Mouse (Mus musculus) spleen, postnatal 14 days (tissue): ENCODE results near the gene Pkmyt1.
A peak's percentile ranks its signal among the peaks of the same experiment; 100 is the strongest.

ENCODE experiments used
- DNase-seq, 2 experiments: peaks; one replicate each; pipeline ENCODE4 v3.0.0; 2021 to 2022; ENCODE audit warnings: low spot score in 2 of 2

The Pkmyt1 gene

DNA sequence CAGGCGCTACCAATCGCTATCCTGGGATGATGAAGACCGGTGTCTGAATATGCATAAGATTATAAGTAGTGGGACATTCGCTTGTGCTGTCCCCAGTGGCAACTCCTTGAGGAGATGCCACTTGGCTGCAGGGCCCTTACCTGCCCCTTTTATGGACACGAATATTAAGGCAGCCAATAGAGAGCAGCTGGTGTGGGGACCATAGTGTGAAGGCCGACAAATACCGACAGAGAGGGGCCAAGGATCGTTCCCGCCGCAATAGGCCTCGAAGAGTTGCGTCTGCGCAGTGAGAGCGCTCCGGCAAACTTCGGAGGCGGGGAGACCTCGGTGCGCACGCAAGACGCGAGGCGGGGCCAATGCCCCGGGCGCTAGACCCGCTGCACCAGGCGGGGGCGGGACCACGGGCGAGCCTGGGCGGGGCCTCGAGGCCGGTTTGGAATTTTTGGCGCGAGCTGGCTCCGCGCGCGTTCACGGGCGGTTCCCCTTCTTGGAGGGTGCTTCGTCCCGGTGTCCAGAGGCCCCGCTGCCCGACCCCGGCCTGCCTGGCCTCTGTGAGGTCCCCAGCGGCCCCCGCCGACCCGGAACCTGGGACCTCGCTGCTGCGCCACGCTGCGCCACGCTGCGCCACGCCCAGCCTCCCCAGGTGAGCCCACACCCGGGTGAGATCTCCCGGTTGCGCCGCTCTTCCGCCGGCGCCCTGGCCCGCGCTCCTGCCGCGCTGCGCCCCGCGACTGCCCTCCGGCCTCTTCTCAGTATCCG is at the start of gene Pkmyt1:
Gene Pkmyt1, plus strand, starts transcription at position 338 of the 759 bp plus-strand sequence.
- DNase-seq, result peak; percentile 93 to 95

DNA sequence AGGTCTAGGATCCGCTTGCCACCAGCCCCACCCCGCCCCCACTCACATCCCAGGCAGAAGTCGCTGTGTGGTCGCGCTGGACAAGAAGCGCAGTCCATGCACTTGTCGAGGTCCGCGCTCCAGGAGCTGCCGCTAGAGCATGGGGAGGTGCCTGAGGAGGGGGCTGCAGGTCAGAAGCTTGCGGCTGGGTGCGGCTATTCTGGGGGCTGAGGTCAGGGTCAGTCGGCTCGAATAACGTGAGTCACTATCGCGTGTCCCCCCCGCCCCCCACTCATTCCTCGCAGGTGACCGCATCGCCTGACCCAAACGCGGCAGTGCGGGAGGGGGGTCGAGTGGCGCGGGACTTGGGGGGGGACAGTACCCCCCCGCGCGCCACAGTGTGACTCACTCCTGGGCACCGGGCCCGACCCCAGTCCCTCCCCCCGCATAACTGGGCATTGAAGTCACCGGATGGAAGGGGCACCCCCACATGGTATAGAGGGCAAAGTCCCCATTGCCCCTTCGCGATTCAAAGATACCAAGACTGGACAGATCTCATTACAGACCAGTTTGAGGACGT is 49.6 kb upstream of the Pkmyt1 start:
- no peak for DNase-seq

DNA sequence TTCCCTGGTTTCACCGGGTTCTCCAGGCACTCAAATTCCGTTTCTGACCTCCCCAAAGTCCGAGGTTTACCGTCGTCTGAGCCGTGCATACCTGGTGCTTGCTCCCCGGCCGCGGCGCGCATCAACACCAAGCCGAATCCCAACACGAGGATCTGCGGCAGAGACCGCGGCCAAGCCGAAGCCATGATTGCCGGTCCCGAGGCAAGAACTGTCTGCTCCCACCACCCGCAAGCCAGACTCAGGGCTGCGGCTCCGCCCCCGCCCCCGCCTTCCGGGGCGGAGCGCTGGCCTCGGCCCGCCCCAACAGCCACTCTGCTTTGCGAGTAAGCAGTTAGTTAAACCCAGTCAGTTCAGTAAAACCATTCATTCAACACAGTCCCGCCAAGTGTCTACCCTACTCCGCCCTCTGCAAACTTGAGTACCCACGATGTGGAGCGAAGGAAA is 48.9 kb upstream of the Pkmyt1 start, which contains the start of gene Tnfrsf12a:
Gene Tnfrsf12a, minus strand, starts transcription at position 233 of the 444 bp plus-strand sequence.
- DNase-seq, result peak; percentile 63 to 70

DNA sequence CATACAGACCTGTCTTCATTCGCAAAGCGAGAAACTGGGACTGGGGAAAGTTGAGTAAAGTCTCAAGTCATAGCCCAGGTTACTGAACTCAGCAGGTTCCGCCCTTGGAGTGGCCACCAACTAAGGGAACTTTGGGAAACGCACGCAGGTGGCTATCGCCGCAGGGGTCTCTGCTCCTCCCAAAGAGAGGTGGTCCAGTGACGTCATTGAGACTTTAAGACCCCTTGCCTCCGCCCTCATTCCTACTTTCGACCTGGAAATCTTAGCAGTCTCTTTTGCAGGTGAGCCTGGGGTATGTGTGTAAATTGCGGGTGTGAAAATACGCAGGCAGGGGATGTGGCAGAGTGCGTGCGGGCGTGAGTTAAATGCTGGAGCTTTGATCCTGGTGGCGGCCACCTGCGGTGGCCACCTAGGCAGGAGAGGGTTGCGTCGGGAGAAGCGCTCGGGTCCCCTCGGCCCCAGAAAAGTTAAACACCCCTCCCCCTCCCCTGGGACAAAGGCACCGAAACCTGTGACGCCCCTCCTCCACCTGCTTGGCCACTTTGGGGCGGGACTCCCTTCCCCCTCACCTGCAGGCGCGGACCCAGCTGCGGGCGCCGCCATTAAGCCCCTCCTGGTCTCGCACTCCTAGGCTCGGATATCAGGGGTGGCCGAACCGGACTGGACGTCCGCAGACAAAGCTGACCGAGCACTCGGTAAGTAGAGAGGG is 46.9 kb upstream of the Pkmyt1 start, which contains the start of gene Cldn6:
Gene Cldn6, plus strand, starts transcription at position 123 of the 709 bp plus-strand sequence.
- DNase-seq, result no peak

DNA sequence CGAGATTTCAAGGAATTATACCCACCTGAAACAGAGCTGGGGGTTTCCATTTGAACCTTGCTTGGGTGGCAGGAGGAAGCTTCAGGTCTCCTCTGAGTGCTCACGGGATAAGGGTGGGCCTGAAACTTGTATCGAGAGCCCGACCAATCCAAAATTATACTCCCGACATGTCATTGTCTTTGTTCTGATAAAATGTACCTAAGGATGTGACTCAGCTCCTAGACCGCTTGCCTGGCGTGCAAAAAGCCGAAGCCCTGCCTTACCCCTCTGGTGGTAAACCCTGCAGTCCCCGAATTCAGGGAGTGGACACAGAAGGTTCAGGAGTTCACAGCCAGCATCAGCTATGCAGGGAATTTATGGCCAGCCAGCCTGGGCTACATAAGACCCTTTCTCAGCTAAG is 45.8 kb upstream of the Pkmyt1 start:
- DNase-seq, result no peak

DNA sequence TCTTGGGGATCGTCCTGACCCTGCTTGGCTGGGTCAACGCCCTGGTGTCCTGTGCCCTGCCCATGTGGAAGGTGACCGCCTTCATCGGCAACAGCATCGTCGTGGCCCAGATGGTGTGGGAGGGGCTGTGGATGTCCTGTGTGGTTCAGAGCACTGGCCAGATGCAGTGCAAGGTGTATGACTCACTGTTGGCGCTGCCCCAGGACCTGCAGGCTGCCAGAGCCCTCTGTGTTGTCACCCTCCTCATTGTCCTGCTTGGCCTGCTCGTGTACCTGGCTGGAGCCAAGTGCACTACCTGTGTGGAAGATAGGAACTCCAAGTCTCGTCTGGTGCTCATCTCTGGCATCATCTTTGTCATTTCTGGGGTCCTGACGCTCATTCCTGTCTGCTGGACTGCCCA is 45.0 kb upstream of the Pkmyt1 start:
- DNase-seq, result no peak

DNA sequence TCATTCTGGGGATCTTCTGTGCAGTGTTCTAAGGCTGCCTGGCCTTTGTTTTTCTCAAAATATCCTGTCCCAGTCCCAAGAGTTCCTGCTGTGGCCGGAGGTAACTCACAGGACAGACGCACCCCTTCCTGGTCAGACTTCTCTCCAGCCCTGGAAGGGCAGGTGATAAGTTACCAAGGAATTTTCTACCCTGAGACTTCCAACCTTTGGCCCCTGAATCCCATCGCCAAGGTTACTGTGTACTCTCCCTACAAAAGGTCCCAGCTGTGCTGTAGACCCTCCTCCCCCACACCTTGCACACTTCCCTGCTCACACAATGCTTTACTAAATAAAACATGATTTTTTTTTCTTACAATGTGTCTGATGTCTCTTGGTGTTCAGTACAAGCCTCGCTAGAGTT is 44.0 kb upstream of the Pkmyt1 start:
- DNase-seq, result no peak

DNA sequence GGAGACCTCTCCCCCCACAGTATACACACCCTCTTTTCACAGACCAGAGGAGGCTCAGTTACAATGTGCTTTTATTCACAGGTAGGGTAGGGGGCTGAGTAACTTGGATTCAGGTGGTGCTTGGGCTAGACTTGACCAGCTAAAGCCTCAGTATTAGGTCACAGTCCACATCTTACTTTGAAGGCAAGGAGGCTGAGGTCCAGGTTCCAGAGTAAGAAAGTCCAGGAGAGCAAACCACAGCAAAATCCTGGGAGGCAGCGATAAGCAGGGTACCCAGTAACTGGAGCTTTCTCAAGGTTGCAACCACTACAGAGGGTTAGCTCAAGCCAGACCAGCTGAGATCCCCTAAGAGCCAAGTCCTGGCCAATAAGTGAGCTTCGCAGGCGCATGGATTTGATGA is 43.6 kb upstream of the Pkmyt1 start:
- DNase-seq, result no peak

DNA sequence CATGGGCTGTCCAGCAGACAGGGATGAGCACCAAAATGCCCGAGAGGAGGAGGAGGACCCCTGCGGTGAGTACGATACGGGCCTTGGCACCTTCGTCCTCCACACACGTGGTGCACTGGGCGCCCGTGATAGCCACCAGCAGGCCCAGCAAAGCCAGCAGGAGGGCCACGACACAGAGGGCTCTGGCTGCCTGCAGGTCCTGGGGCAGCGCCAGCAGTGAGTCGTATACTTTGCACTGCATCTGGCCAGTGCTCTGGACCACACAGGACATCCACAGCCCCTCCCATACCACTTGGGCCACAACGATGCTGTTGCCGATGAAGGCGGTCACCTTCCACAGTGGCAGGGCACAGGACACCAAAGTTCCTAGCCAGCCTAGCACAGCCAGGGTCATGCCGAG is 42.9 kb upstream of the Pkmyt1 start:
- no peak for DNase-seq

DNA sequence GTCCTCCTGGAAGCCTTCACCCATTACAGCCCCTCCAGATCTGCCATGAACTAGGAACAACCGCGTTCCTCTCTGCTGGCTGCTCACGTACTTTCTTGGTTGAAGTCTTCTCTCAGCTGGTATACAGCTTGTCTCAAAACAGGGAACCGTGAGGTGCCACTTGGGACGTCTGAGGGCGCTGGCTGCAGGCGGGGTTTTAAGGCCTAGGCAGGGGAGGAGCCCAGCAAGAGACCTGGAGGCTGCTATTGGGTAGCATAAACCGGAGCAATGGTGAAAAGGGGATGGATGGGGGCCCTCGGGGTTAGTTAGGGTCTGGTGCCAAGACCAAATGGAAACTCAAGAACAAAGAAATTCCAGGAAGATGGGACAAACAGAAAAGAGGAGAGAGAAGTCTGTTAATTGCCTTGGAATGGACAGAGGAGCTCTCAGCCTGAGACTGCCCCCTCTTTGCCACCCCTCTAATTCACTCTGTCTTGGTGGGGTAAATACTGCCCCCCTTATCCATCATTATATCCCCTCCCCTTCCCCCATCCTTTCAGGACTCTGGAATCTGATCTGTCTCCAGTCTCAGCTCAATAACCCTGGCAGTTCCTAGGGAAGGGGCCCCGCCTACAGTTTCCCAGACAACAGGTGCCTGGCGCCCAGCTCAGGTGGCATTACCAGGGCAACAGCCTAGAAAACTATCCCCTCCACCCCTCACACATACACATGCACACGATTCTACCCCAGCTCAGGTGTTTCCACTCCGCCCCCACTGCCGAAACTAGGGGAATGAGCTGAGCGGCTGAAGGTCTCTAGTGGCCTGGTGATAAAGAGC is 42.1 kb upstream of the Pkmyt1 start, which contains the start of gene Cldn9:
Gene Cldn9, minus strand, starts transcription at position 171 of the 817 bp plus-strand sequence.
- no peak for DNase-seq

DNA sequence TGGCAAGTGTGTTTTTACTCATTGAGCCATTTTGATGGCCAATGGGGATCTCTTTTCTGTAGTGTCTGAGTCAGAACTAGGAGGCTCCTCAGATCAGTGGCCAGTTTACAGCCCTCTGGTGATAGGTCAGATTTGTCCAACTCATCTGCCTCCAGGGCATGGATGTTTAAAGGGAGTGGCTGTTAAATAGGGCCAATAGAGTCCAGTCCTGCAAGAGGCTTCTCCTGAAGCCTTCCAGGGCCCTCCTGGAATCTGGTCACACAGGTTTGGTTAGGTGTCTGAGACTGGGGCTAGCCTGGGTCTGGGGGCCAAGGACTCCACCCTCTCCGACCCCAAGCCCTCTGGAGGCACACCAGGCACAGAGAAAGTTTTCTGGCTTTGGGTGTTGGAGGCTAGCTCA is 31.6 kb upstream of the Pkmyt1 start:
- no peak for DNase-seq

DNA sequence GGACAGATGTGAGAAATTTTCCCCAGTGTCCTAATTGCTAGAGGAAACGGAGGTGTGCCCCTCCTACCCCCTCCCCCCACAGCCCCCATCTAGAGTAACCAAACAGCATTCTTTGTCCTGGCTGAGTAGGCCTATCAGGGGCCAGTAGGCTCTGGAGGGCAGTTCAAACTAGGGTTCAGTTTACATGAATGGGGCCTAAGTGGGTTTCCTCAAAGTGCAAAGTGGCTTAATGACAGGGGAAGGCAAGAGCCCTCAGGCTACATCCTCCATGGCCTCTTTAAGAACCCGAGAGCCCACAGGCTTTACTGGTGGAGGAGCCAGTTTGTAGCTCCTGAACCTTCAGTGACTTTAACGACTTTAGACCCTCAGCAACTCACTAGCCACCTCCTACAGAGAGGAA is 30.3 kb upstream of the Pkmyt1 start:
- DNase-seq, result no peak

DNA sequence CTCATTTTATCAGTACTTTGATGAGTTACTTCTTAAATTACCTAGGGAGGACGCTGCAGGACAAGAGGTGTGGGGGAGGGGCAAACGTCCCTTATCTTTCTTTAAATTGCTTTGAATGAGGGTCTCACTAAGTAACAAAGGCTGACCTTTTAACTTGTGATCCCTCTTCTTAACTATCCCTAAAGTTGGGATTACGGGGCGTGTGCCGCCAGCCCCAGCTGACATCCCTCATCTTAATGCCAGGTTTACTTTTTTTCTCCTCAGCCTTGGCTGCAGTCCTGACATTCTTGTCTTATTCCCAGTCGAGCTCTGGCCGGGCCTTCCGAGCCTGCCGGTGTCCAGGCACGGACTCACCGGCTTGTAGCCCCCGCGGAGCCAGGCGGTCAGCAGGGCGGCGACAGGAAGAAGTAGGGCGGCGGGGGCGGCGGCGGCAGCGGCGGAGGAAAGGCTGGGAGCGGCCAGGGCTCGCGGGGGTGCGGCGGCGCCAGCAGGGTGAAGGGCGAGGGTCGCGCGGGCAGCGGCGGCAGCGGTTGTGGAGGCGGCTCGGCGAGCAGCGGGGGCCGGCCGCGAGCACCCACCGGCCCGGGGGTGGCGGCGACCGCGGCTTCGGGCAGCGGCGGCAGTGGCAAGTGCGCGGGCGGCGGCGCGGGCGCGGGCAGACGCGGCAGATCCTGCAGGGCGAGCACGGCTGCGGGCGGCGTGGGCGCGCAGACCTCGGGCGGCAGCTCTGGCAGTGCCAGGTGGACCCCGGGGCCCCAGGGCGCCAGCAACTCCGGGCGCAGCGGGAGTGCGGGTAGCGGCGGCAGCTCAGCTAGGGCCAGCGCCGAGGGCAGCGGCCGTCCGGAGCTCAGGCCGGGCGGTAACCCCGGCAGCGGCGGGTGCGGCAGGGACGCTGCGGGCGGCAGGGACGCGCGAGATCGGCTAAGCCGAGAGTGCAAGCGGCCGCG is 26.7 kb upstream of the Pkmyt1 start:
- DNase-seq, result no peak

DNA sequence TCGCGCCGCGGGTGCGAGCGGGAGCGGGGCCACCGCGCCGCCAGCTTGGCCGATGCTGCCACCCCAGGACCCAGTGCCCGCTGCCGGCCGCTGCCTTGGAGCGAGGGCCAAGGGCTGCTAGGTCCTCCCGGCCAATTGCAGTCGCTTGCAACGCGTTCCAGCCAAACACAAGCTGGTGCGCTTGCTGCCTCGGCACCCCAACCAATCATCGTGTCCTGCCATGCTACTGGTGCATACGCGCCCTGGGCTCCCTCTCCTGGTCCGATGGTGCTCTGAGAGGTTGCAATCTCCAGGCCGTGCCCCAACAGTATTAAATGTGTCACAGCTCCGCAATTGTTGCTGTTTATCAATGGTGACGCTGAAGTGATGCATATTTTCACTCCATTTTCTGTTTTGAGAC is 26.1 kb upstream of the Pkmyt1 start:
- peak; percentile 62 to 75 for DNase-seq

DNA sequence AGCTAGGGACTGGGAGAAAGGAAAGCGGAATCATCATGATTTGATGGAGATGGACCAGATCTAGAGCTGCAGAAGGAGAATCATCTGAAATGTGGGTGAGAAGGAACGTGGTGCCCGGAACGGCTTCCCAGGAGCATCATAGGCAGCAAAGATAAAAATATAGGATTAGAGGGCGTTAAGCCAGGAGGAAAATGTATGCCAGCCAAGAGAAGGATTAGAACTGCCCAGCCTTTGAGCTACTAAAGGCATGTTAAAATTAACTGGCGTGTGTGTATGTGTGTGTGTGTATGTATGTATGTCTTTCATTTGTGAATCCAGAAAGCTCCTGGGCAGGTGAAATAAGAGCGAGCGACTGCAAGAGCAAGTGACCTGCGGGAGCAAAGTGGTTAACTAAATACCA is 22.8 kb upstream of the Pkmyt1 start:
- DNase-seq, result no peak

DNA sequence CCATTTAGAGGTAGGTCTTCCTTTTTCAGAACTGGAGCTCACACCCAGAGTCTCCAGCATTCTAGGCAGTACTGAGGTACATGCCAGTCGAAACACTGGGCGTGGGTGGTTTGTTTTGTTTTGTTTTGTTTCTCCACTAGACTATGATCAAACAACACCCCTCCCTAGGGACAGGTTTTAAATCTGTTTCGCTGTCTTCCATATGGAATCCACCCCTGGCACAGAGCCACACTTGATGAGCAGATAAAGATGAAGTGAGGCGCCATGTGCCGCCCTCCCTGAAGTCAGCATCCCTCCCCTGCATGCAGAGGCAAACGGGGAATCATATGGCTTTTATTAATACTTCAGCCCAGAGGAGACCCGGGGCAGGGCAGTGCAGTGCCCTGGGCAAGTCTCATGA is 21.4 kb upstream of the Pkmyt1 start:
- no peak for DNase-seq

DNA sequence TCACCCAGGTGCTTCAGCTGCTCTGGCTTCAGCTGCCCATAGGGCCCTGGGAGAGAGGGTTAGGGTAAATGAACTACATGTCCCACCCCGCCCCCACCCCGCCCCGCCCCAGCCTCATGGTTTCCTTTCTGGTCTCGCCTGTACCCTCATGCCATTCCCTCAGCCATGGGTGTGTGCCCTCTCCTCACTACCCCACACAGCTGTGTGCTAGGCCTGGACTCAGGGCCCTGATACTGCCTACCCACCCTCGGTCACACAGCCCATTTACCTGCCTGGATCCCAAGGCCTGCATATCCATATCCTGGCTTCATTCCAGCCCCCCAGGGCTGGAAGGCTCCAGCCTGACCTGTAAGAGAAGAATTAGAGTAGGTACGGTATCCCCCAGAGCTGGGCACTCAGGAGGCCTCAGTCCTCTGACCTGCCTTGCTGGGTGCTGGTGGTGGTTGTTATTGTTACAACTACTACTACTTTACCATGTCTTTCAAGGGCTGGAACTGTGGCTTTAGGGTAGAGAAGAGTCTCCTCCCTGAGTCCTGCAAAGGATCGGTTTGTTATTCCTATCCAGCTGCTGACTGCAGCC is 20.5 kb upstream of the Pkmyt1 start:
- no peak for DNase-seq

DNA sequence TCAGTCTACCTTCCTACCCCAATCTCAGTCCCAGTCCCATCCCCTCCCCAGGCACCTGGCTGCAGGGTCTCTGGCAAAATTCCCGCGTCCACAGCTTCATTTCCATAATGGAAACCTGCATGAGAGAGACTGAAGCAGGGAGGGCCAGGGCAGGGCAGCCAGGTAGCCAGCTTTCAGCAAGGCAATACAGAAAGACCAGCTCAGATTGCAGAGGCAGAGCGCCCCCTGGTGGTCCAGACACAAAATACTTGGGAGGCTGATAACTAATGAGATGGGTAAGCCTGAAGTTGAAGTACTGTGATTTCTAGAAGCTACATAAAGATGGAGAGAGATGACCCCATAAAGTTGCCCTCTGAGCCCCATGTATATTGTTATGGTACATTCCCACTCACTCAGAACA is 19.9 kb upstream of the Pkmyt1 start:
- DNase-seq, result peak; percentile 47 to 69

DNA sequence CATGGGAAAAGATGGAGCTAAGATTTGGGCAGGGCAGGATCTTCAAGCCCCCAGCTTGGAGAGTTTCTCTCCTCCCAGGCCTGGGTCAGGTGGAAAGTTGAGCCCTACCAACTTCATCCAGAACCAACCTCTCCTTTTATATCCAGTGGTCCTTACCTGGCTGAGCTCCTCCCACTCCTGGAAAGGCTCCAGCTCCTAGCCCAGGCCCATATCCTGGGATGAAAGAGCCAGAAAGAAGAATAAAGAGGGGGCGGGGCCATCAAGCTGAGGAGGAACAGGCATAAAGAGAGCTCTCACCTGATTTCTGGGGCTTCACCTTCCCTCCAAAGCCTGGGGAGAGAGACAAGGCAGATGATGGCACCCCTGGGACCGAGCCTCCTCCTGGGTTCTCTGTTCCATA is 9.1 kb upstream of the Pkmyt1 start:
- DNase-seq, result no peak

DNA sequence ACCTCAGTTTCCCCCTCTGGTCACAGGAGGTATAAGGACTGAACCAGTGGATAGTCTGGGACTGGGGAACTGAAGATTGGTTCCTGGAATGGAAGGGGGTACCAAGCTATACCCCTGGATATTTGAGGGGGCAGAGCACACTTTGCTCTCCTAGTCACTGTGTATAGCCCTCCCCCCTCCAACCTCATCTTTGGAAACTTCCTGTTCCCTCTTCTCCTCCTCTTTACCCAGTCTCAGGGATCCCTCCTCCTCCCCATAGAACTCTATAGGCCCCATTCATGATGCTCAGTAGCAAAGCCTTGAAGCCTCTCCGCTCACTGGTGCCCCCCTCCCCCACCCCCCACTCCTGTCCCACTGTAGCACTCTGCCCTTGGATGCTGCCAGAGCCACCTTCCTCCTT is 6.7 kb upstream of the Pkmyt1 start:
- DNase-seq, result no peak
